Comparison of ENCODE assay signal across 29 mouse cellular contexts in genomic region chr1:91988866-91989265, GRCm38 (mm10).
DNase-seq lines count a peak whose midpoint lies in the region; ATAC-seq and TF ChIP-seq lines count a peak whose summit lies in the region.
"Had no signal": no experiment of that assay in that cellular context is flagged by ENCODE, and none has a peak within 500 bp of the region (broad histone marks: within the 10 kb centered on the region; RNA-seq: fewer than 3 reads in every experiment).

No protein-coding gene starts in this region.

- TF ChIP-seq POLR2A in kidney, adult 2 months (IDR thresholded peaks at IDR 0.05; ENCODE audit: low read depth, low read length), result no peak

- H3K9me3 ChIP-seq in kidney, embryonic 15.5 days (replicated peaks), result no peaks in the 10 kb centered on the region
- no peaks in the 10 kb centered on the region for H3K9me3 ChIP-seq in intestine, embryonic 16.5 days (ENCODE audit: control insufficient read depth, low read length)
- no peaks in the 10 kb centered on the region for H3K9me3 ChIP-seq in liver, postnatal 0 days (ENCODE audit: low read length)
- H3K9me3 ChIP-seq in midbrain, embryonic 13.5 days, result no peaks in the 10 kb centered on the region
- H3K9me3 ChIP-seq: forebrain, embryonic 13.5 days; hindbrain, embryonic 12.5 days; limb, embryonic 12.5 days; megakaryocyte, embryonic 14.5 days; midbrain, embryonic 12.5 days; neural tube, embryonic 13.5 days; stomach, embryonic 15.5 days had no signal

- H3K36me3 ChIP-seq in kidney, adult 2 months (ENCODE audit: control insufficient read depth, insufficient read depth, low read length), result no peaks in the 10 kb centered on the region; the same call in 1 of the 2 replicates
- H3K36me3 ChIP-seq in kidney, embryonic 15.5 days, result peaks cover 79% of the 10 kb centered on the region
- H3K36me3 ChIP-seq in intestine, embryonic 16.5 days (ENCODE audit: control insufficient read depth, insufficient read depth, low read length), result peaks cover 4% of the 10 kb centered on the region; the same call in 1 of the 2 replicates
- peaks cover 39% of the 10 kb centered on the region for H3K36me3 ChIP-seq in liver, postnatal 0 days (replicated peaks; ENCODE audit: insufficient read depth, low read length)
- peaks cover 70% of the 10 kb centered on the region for H3K36me3 ChIP-seq in midbrain, embryonic 13.5 days

- no peaks in the 10 kb centered on the region for H3K27me3 ChIP-seq in kidney, adult 2 months (replicated peaks; ENCODE audit: control insufficient read depth, insufficient read depth, low read length)
- H3K27me3 ChIP-seq in kidney, embryonic 15.5 days, result no peaks in the 10 kb centered on the region
- H3K27me3 ChIP-seq in intestine, embryonic 16.5 days (replicated peaks; ENCODE audit: control insufficient read depth, insufficient read depth, low read length), result no peaks in the 10 kb centered on the region
- H3K27me3 ChIP-seq in liver, postnatal 0 days (ENCODE audit: insufficient read depth, low read length), result no peaks in the 10 kb centered on the region
- H3K27me3 ChIP-seq in midbrain, embryonic 13.5 days, result no peaks in the 10 kb centered on the region
- H3K27me3 ChIP-seq: forebrain, embryonic 13.5 days; hindbrain, embryonic 12.5 days; limb, embryonic 12.5 days; megakaryocyte, embryonic 14.5 days; midbrain, embryonic 12.5 days; neural tube, embryonic 13.5 days; stomach, embryonic 15.5 days had no signal

- WGBS in kidney, adult 2 months, result 59% methylated on average over 1 of the region's 1 CpGs
- 94% methylated on average over 1 of the region's 1 CpGs for WGBS in kidney, embryonic 15.5 days
- WGBS in intestine, embryonic 16.5 days, result 75% methylated on average over 1 of the region's 1 CpGs
- 79% methylated on average over 1 of the region's 1 CpGs for WGBS in liver, postnatal 0 days (ENCODE audit: insufficient replicate concordance)
- WGBS in midbrain, embryonic 13.5 days, result 100% methylated on average over 1 of the region's 1 CpGs

- ATAC-seq in kidney, embryonic 15.5 days (replicated peaks; ENCODE audit: low FRiP score), result no peak
- peak; percentile 89 for ATAC-seq in intestine, embryonic 16.5 days
- peak; percentile 80 for ATAC-seq in liver, postnatal 0 days
- ATAC-seq in midbrain, embryonic 13.5 days, result no peak
- ATAC-seq: CD4-positive, CD25-positive, alpha-beta regulatory T cell, adult 4 months; forebrain, embryonic 13.5 days; hindbrain, postnatal 0 days had no signal

- TF ChIP-seq EP300 in liver, postnatal 0 days (IDR thresholded peaks at IDR 0.05; ENCODE audit: low read depth), result no peak

- H3K4me3 ChIP-seq in kidney, adult 2 months (ENCODE audit: insufficient read depth, low read depth, low read length), result no peak overlapping the region
- no peak overlapping the region for H3K4me3 ChIP-seq in kidney, embryonic 15.5 days (replicated peaks)
- no peak overlapping the region for H3K4me3 ChIP-seq in intestine, embryonic 16.5 days (ENCODE audit: low read length)
- H3K4me3 ChIP-seq in liver, postnatal 0 days (ENCODE audit: low read depth, low read length), result no peak overlapping the region
- no peak overlapping the region for H3K4me3 ChIP-seq in midbrain, embryonic 13.5 days (replicated peaks)
- H3K4me3 ChIP-seq: forebrain, embryonic 13.5 days; hindbrain, embryonic 12.5 days; layer of hippocampus, adult 2 months; left cerebral cortex, adult 2 months; limb, embryonic 12.5 days; megakaryocyte, embryonic 14.5 days; midbrain, embryonic 12.5 days; neural tube, embryonic 13.5 days; stomach, embryonic 15.5 days had no signal

- peak; percentile 87 for DNase-seq in kidney, adult 2 months
- DNase-seq in kidney, adult 9 months, result peak; percentile 85
- DNase-seq in liver, postnatal 0 days, result no peak
- DNase-seq in right cerebral cortex, postnatal 10 days (ENCODE audit: low spot score in 2 of 2), result no peak
- DNase-seq: adrenal gland, postnatal 25 days; cerebellum, adult 8-10 months; cerebellum, postnatal 25 days; gastrocnemius, postnatal 25 days; heart, adult 18-20 months; heart, postnatal 36 days; lung, postnatal 4 days; right cerebral cortex, postnatal 25 days had no signal

- no peak overlapping the region for H3K9ac ChIP-seq in kidney, embryonic 15.5 days
- H3K9ac ChIP-seq in intestine, embryonic 16.5 days (ENCODE audit: low read depth, low read length), result no peak overlapping the region
- H3K9ac ChIP-seq in liver, postnatal 0 days (replicated peaks), result no peak overlapping the region
- H3K9ac ChIP-seq in midbrain, embryonic 13.5 days (replicated peaks), result no peak overlapping the region
- H3K9ac ChIP-seq: forebrain, embryonic 13.5 days; hindbrain, embryonic 12.5 days; limb, embryonic 12.5 days; liver, embryonic 14.5 days; midbrain, embryonic 12.5 days; neural tube, embryonic 13.5 days; stomach, embryonic 15.5 days had no signal

- no peak for TF ChIP-seq CTCF in kidney, adult 2 months (conservative IDR thresholded peaks at IDR 0.05; ENCODE audit: insufficient read depth, insufficient read length, low read depth, low read length)
- no peak for TF ChIP-seq CTCF in liver, postnatal 0 days (IDR thresholded peaks at IDR 0.05; ENCODE audit: low read depth)

- peak overlapping the region; percentile 47; the same call in 1 of the 2 replicates for H3K27ac ChIP-seq in kidney, adult 2 months (ENCODE audit: insufficient read depth, low read depth, low read length)
- no peak overlapping the region for H3K27ac ChIP-seq in kidney, embryonic 15.5 days
- H3K27ac ChIP-seq in intestine, embryonic 16.5 days (ENCODE audit: low read length), result no peak overlapping the region; the same call in 1 of the 2 replicates
- peak overlapping the region; percentile 29; the same call in 1 of the 2 replicates for H3K27ac ChIP-seq in liver, postnatal 0 days (ENCODE audit: low read depth)
- no peak overlapping the region for H3K27ac ChIP-seq in midbrain, embryonic 13.5 days
- H3K27ac ChIP-seq: forebrain, embryonic 13.5 days; hindbrain, embryonic 12.5 days; hindbrain, postnatal 0 days; kidney, postnatal 0 days; layer of hippocampus, adult 2 months; left cerebral cortex, adult 2 months; limb, embryonic 12.5 days; liver, embryonic 14.5 days; midbrain, embryonic 12.5 days; neural tube, embryonic 13.5 days; stomach, embryonic 15.5 days had no signal

- H3K4me1 ChIP-seq in kidney, adult 2 months (ENCODE audit: control insufficient read depth, insufficient read depth, low read length), result peaks cover 17% of the 10 kb centered on the region
- peaks cover 10% of the 10 kb centered on the region; the same call in 1 of the 2 replicates for H3K4me1 ChIP-seq in kidney, embryonic 15.5 days
- H3K4me1 ChIP-seq in intestine, embryonic 16.5 days (ENCODE audit: control insufficient read depth, insufficient read depth, low read length), result no peaks in the 10 kb centered on the region
- peaks cover 6% of the 10 kb centered on the region for H3K4me1 ChIP-seq in liver, postnatal 0 days (ENCODE audit: insufficient read depth)
- 0 out of 2 replicates have a peak, but pooled peaks cover 1% of the 10 kb centered on the region for H3K4me1 ChIP-seq in midbrain, embryonic 13.5 days (replicated peaks)
- H3K4me1 ChIP-seq: forebrain, embryonic 13.5 days; limb, embryonic 12.5 days; neural tube, embryonic 13.5 days; stomach, embryonic 15.5 days had no signal

- H3K4me2 ChIP-seq in kidney, embryonic 15.5 days, result no peak overlapping the region
- no peak overlapping the region for H3K4me2 ChIP-seq in intestine, embryonic 16.5 days (ENCODE audit: low read depth, low read length)
- no peak overlapping the region for H3K4me2 ChIP-seq in liver, postnatal 0 days (ENCODE audit: low read depth, low read length)
- no peak overlapping the region for H3K4me2 ChIP-seq in midbrain, embryonic 13.5 days (replicated peaks)
- H3K4me2 ChIP-seq: forebrain, embryonic 13.5 days; heart, embryonic 11.5 days; hindbrain, embryonic 12.5 days; limb, embryonic 12.5 days; midbrain, embryonic 12.5 days; neural tube, embryonic 13.5 days; stomach, embryonic 15.5 days had no signal

Comparison
In these comparisons a context has a peak if more than half of its experiments do, and no peak if none do; other contexts are left out.
1. H3K27ac ChIP-seq: peak in kidney, adult 2 months (single experiment) and liver, postnatal 0 days (single experiment); none in kidney, embryonic 15.5 days (single experiment), intestine, embryonic 16.5 days (single experiment) and midbrain, embryonic 13.5 days (single experiment).
2. DNase-seq: peak in kidney, adult 2 months (single experiment) and kidney, adult 9 months (single experiment); none in liver, postnatal 0 days (single experiment) and right cerebral cortex, postnatal 10 days (0 of 2).
3. ATAC-seq: peak in intestine, embryonic 16.5 days (single experiment) and liver, postnatal 0 days (single experiment); none in kidney, embryonic 15.5 days (single experiment) and midbrain, embryonic 13.5 days (single experiment).